Mouse (Mus musculus) right cerebral cortex, adult 2 months (tissue): Measurements from ENCODE around the gene Itga3.
"Not testable (repeated sequence)": the region's sequence is repeated elsewhere in the genome, so short reads cannot be mapped to it uniquely, and the experiment has no call there.

Experiments
- DNase-seq, 2 experiments: peaks; one replicate each; pipeline ENCODE4 v3.0.0; 2021 to 2022; ENCODE audit warnings: low spot score in 2 of 2

The Itga3 gene

GRCm38 (mm10) chr11:95032945-95033344, 43.7 kb downstream of the Itga3 start:
- DNase-seq: no peak

- DNase-seq: no peak
Observed at GRCm38 (mm10) chr11:95027850-95028470, 48.6 kb downstream of the Itga3 start.

- DNase-seq: no peak
Observed at GRCm38 (mm10) chr11:95026849-95027248, 49.8 kb downstream of the Itga3 start.

- no peak for DNase-seq
Observed at GRCm38 (mm10) chr11:95026090-95026542, 50.5 kb downstream of the Itga3 start.

- DNase-seq: no peak
Observed at GRCm38 (mm10) chr11:95025227-95026012, 51.2 kb downstream of the Itga3 start.

- no peak for DNase-seq
Observed at GRCm38 (mm10) chr11:95024439-95025184, 52.0 kb downstream of the Itga3 start.

GRCm38 (mm10) chr11:95023481-95023880, 53.1 kb downstream of the Itga3 start:
- DNase-seq: no peak

- DNase-seq: no peak
Observed at GRCm38 (mm10) chr11:95022237-95022992, 54.2 kb downstream of the Itga3 start.

GRCm38 (mm10) chr11:95015484-95015883, 61.1 kb downstream of the Itga3 start:
- no peak for DNase-seq

- DNase-seq: no peak
Observed at GRCm38 (mm10) chr11:95012487-95012886, 64.1 kb downstream of the Itga3 start.

GRCm38 (mm10) chr11:95012075-95012474, 64.5 kb downstream of the Itga3 start:
- DNase-seq: no peak

GRCm38 (mm10) chr11:95011416-95011815, 65.2 kb downstream of the Itga3 start:
- no peak for DNase-seq

GRCm38 (mm10) chr11:95010841-95011403, 65.7 kb downstream of the Itga3 start:
- not testable (repeated sequence) for DNase-seq

- DNase-seq: no peak
Observed at GRCm38 (mm10) chr11:95010141-95010739, 66.4 kb downstream of the Itga3 start.

- peak; percentile 61 for DNase-seq
Observed at GRCm38 (mm10) chr11:95009629-95010014, 67.0 kb downstream of the Itga3 start, which contains the start of gene Samd14. Samd14 (plus strand) TSS chr11:95009879.

GRCm38 (mm10) chr11:95008661-95009628, 67.7 kb downstream of the Itga3 start:
- no peak for DNase-seq

- no peak for DNase-seq
Observed at GRCm38 (mm10) chr11:95007418-95007817, 69.2 kb downstream of the Itga3 start.

GRCm38 (mm10) chr11:95006525-95007219, 69.9 kb downstream of the Itga3 start:
- DNase-seq: peak; percentile 63 to 68

- no peak for DNase-seq
Observed at GRCm38 (mm10) chr11:95006038-95006437, 70.6 kb downstream of the Itga3 start.
